Mouse (Mus musculus): ENCODE results near the gene Ptger2. TPM values are rescaled to one million over a fixed set of nuclear protein-coding genes. Genes with fewer than 3 reads are reported as not detected.

Gene Ptger2
- polyA plus RNA-seq, 1 experiment = 0.33 TPM

GRCm38 (mm10) chr14:45051116-45051515 is 63.1 kb downstream of the Ptger2 start:
- Histone ChIP-seq H3K4me3 (replicated peaks; ENCODE audit: insufficient read depth, low read depth, low read length) (no peak overlapping the region), H3K4me1 (ENCODE audit: control insufficient read depth, insufficient read depth, low read length) (no peaks in the 10 kb centered on the region), H3K27me3 (ENCODE audit: control insufficient read depth, insufficient read depth, low read length) (no peaks in the 10 kb centered on the region), H3K27ac (ENCODE audit: insufficient read depth, low read length) (no peak overlapping the region)
- DNase-seq = no peak
- TF ChIP-seq CTCF (IDR thresholded peaks at IDR 0.05; ENCODE audit: borderline replicate concordance, insufficient read depth, low read depth, low read length) (no peak), POLR2A (IDR thresholded peaks at IDR 0.05; ENCODE audit: borderline replicate concordance, insufficient read depth, low read length) (no peak)
- WGBS = 89% methylated on average over 7 of the region's 7 CpGs

Other genes starting within 250 kb of the Ptger2 start
- gene Gm8267, start 237.9 kb upstream of the Ptger2 start, polyA plus RNA-seq (2012; rRNA removed) = not detected in 2 replicates
- gene Ptgdr, start 128.8 kb upstream of the Ptger2 start, polyA plus RNA-seq (2012; rRNA removed) = 0.26 and 0.32 TPM in 2 replicates
- 38.7 and 43.6 TPM in 2 replicates for gene Gpr137c, start 231.5 kb downstream of the Ptger2 start, polyA plus RNA-seq (2012; rRNA removed)
- gene Txndc16, start 232.1 kb downstream of the Ptger2 start, polyA plus RNA-seq (2012; rRNA removed) = 42.6 and 45.2 TPM in 2 replicates

Measured in cerebellum, adult 2 months (tissue).